Mouse (Mus musculus) urinary bladder, postnatal 10 days (tissue): ENCODE data around the gene Ptprm.
A peak's percentile ranks its signal among the peaks of the same experiment; 100 is the strongest.

ENCODE experiments used
- DNase-seq: peaks from one replicate; pipeline ENCODE4 v3.0.0; 2022; ENCODE audit warnings: low spot score

The Ptprm gene

GRCm38 (mm10) chr17:67354451-67355011, at the start of gene Ptprm:
Gene Ptprm (minus strand): TSS chr17:67354457.
- DNase-seq, result peak; percentile 26

GRCm38 (mm10) chr17:67396205-67396604, 41.9 kb upstream of the Ptprm start:
- DNase-seq, result no peak

- DNase-seq, result no peak
Measured at GRCm38 (mm10) chr17:67390851-67391250, 36.6 kb upstream of the Ptprm start.

- no peak for DNase-seq
Measured at GRCm38 (mm10) chr17:67388171-67388570, 33.9 kb upstream of the Ptprm start.

GRCm38 (mm10) chr17:67385286-67385685, 31.0 kb upstream of the Ptprm start:
- DNase-seq, result no peak

GRCm38 (mm10) chr17:67383635-67384034, 29.4 kb upstream of the Ptprm start:
- no peak for DNase-seq

- DNase-seq, result no peak
Measured at GRCm38 (mm10) chr17:67381618-67382017, 27.4 kb upstream of the Ptprm start.

GRCm38 (mm10) chr17:67367866-67368265, 13.6 kb upstream of the Ptprm start:
- no peak for DNase-seq

- no peak for DNase-seq
Measured at GRCm38 (mm10) chr17:67364491-67364890, 10.2 kb upstream of the Ptprm start.

GRCm38 (mm10) chr17:67363377-67364070, 9.3 kb upstream of the Ptprm start:
- DNase-seq, result no peak

GRCm38 (mm10) chr17:67362131-67362530, 7.9 kb upstream of the Ptprm start:
- no peak for DNase-seq

GRCm38 (mm10) chr17:67360606-67361005, 6.3 kb upstream of the Ptprm start:
- DNase-seq, result no peak

GRCm38 (mm10) chr17:67359578-67359977, 5.3 kb upstream of the Ptprm start:
- DNase-seq, result no peak

GRCm38 (mm10) chr17:67358541-67358940, 4.3 kb upstream of the Ptprm start:
- no peak for DNase-seq

GRCm38 (mm10) chr17:67357191-67357590, 2.9 kb upstream of the Ptprm start:
- DNase-seq, result no peak

- DNase-seq, result no peak
Measured at GRCm38 (mm10) chr17:67355251-67355650, 994 bp upstream of the Ptprm start.

GRCm38 (mm10) chr17:67353796-67354450, 334 bp downstream of the Ptprm start:
- peak; percentile 21 for DNase-seq

- no peak for DNase-seq
Measured at GRCm38 (mm10) chr17:67352956-67353795, 1.1 kb downstream of the Ptprm start.

- DNase-seq, result no peak
Measured at GRCm38 (mm10) chr17:67351423-67351822, 2.8 kb downstream of the Ptprm start.

GRCm38 (mm10) chr17:67350536-67350935, 3.7 kb downstream of the Ptprm start:
- no peak for DNase-seq

- no peak for DNase-seq
Measured at GRCm38 (mm10) chr17:67349594-67349993, 4.7 kb downstream of the Ptprm start.

GRCm38 (mm10) chr17:67346921-67347320, 7.3 kb downstream of the Ptprm start:
- no peak for DNase-seq
